Mouse (Mus musculus) G1E (cell line): ENCODE measurements around the gene Ubash3b.

Source experiments
- CTCF ChIP-seq: IDR thresholded peaks from 2 replicates; pipeline ENCODE4 v1.5.1; 2012; ENCODE audit warnings: low read depth, low read length, inconsistent platforms, mixed read lengths
- GATA1 ChIP-seq: IDR thresholded peaks from 2 replicates; pipeline ENCODE4 v1.6.1; 2012; ENCODE audit warnings: borderline replicate concordance, low read length, inconsistent platforms, mixed read lengths

GRCm38 (mm10) chr9:41191651-41192210, 30.2 kb upstream of the Ubash3b start:
- TF ChIP-seq CTCF = no peak
- TF ChIP-seq GATA1 = no peak
